Mouse (Mus musculus): Measurements from ENCODE around the gene Gbp4.
"Not testable (repeated sequence)": the region's sequence is repeated elsewhere in the genome, so short reads cannot be mapped to it uniquely, and the experiment has no call there.

Gbp4 gene

DNA sequence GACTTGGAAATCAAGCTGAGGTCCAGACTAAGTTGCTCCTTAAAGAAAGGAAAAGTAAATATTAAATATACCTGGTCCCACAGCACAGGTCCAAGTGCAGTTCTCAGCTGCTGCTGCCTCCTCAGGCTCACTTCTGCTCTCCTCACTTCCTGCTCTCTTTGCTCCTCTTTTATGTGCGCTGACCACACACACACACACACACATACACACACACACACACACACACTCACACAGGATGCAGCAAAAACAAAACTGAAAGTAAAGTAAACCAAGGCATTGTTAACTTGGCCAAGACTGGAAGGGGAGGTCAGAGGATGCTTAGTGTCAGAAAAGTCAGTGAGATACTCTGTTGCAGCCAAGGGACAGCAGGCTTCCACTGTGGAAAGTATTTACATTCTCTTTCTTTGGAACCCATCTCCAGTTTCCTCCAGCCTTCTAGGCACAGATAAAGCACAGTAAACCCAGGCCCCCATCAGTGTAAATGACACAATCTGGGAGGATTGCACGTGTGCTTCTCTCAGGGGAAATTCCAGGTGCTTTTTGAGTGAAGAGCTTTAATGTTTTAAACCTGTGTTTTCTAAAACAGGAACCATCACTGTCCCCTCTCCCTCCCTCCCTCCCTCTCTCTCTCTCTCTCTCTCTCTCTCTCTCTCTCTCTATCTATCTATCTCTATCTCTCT, at the start of gene Gbp4, which contains the start of the genes Gbp9 and Gbp8:
TSS of gene Gbp4 (minus strand) at position 178 of the 680 bp plus-strand sequence.
TSS of gene Gbp9 (minus strand) at position 131 of the 680 bp plus-strand sequence.
TSS of gene Gbp8 (minus strand) at position 132 of the 680 bp plus-strand sequence.
- DNase-seq (ENCODE audit: low spot score): not testable (repeated sequence)

DNA sequence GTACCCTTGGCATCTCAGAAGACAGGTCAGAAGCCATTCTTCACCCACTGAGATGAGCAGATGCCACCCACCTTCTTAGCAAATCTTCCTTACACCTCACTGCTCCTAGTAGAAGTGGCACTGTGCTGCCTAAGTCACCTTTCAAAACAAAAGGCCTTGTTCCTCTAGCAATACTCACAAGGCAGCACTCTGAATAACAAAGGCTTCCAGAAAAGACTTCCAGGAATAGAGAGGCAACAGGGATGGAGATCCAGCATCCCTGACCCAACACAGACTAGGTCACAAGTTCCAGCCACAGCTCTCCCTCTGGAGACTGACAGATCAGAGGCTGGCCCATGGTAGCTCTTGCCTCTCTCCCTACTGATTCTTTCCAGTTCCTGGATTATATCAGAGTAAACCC, 42.1 kb upstream of the Gbp4 start:
- no peak for DNase-seq (ENCODE audit: low spot score)

DNA sequence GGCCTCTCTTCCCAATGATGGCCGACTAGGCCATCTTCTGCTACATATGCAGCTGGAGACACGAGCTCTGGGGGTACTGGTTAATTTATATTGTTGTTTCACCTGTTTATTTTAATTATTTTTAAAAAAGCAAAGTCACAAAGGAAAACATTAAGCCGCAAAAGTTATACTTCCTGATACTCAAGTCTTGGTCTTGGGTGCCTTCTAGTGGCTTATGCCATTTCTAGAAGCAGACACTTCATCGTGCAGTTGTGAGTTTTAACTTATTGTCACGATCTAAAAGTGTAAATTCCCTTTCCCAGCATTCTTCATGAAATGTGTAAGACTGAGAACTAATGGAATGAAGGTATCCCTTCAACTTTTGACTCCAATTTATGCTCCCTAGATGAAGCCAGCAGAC, 17.2 kb upstream of the Gbp4 start:
- no peak for DNase-seq (ENCODE audit: low spot score)

- DNase-seq (ENCODE audit: low spot score): no peak
Observed at GRCm38 (mm10) chr5:105154049-105154448, 14.7 kb upstream of the Gbp4 start.

DNA sequence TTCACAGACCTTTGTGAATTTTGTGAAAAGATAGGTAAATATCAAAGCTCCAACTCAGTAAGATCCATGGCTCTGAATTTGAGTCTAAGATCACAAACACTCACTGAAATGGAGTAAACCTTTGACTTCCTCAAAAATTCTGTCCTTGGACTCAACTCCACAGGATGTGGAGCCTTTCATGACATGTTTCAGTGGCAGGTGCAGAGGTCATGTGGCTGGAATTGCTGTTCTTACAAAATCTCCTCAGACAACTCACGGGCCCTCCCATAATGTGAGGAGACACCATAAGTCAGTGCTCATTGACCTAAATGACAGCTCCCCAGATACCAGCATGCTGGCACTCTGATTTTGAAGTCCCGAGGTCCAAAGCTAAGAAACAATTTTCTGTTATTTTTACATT, 8.7 kb upstream of the Gbp4 start:
- DNase-seq (ENCODE audit: low spot score): not testable (repeated sequence)

DNA sequence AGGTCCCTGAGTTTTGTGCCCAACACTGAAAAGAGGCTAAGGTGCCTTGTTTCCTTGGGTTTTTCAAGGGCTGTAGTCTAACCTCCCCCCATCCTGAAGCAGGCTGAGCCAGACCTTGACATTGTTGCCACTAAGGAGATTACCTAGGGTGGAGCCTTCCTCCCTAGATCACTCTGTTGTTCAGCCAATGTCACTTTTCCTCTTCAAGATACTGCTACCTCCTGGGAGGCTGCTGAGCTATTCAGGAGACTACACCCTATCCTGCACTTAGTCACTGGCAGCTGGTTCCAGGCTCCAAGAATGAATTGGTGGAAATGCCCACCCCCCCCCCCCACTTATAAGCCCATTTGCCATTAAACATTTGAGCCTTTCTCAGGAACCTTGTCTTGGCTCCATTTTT, 7.1 kb upstream of the Gbp4 start:
- no peak for DNase-seq (ENCODE audit: low spot score)

- DNase-seq (ENCODE audit: low spot score): not testable (repeated sequence)
Observed at GRCm38 (mm10) chr5:105145731-105146130, 6.3 kb upstream of the Gbp4 start.

GRCm38 (mm10) chr5:105140089-105140810, 864 bp upstream of the Gbp4 start:
- not testable (repeated sequence) for DNase-seq (ENCODE audit: low spot score)

DNA sequence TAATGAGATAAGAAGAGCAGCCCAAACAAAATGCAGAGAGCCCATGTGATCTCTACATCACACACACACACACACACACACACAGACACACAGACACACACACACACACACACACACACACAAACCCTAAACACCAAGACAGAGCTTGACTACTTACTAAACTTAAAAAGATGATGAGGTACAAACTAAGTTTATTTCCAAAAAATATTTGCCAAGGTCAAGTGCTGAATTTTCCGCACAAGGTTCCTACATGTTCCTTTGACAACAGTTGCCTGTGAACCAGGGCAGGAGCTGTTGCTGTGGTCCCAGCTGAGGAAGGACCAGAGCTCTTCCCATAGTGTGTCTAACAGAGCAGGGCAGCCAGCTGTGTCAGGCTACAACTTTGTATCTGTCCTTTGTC, 480 bp downstream of the Gbp4 start:
- no peak for DNase-seq (ENCODE audit: low spot score)

DNA sequence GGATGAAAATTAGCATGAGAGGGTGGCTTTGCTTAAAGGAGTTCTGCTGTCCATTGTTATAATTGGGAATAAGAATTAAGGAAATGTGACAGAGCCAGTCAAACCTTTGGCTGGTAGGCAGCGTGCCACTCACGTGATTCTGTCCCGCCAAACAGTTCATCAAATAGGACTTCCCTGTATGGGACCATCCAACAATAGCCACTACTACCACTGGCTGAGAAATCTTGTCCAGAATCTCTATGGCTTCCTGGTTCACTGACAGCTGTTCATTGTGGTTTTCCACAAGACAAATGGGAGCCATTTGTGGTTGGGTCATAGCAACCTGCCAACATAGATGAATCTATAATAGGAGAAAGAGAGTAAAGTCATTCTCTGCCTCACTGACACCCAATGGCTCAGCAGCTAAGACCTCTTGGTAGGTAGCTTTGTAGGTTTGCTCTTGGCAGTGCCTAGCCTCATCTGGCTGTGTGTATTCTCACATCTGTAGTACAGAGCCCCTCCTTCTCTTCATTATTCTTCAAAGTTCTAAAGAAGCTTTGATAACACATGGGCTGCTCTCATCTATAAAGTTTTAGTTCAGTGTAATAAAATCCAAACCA, 2.6 kb downstream of the Gbp4 start:
- DNase-seq (ENCODE audit: low spot score): not testable (repeated sequence)

GRCm38 (mm10) chr5:105121731-105122130, 17.7 kb downstream of the Gbp4 start:
- not testable (repeated sequence) for DNase-seq (ENCODE audit: low spot score)

GRCm38 (mm10) chr5:105115740-105116139, 23.6 kb downstream of the Gbp4 start:
- no peak for DNase-seq (ENCODE audit: low spot score)

DNA sequence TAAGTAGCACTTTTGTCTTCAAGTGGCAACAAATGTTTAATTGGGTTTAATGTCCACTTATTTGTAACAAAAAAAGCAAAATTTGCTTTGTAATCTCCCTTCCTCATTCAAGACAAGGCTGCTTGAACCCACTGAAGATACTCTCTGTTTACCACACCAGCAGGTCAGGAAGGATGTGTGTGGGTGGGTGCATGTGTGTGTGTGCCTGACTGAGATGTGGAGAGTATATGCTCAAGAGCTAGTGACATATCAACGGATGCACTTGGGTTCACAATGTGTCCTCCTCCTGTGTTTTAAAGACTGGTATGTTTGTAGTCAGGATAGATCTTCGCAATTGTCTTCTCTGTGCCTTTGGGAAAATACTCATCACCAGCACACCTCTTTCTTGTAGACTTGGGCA, 24.7 kb downstream of the Gbp4 start:
- no peak for DNase-seq (ENCODE audit: low spot score)

DNA sequence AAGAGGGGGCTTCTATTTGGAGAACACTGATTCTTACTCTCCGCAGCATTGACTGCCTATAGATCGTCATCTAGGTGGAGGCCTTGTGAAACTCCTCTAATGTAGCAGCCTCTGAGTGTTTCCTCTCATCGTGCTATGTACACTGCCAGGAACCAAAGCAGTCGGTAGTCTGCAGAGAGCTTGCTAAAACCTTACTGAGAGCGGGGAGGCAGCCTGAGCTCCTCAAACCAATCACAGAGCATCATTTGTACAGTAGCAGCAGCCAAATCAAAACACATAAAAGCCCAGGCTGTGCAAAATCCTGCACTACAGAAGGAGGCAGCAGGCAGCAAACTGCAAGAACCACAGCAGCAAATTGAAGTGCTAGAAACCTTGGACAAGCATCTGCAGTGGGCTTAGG, 25.7 kb downstream of the Gbp4 start:
- DNase-seq (ENCODE audit: low spot score): no peak

DNA sequence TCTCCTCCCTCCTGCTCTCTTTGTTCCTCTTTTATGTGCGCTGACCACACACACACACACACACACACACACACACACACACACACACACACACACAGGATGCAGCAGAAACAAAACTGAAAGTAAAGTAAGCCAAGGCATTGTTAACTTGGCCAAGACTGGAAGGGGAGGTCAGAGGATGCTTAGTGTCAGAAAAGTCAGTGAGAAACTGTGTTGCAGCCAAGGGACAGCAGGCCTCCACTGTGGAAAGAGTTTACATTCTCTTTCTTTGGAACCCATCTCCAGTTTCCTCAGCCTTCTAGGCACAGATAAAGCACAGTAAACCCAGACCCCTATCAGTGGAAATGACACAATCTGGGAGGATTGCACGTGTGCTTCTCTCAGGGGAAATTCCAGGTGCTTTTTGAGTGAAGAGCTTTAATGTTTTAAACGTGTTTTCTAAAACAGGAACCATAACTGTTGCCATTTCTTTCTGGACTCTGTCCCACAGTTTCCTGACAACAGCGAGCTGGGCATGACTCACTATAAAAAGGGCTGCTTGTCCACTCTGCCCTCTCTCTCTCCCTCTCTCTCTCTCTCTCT, 29.0 kb downstream of the Gbp4 start:
- peak; percentile 27 for DNase-seq (ENCODE audit: low spot score)

GRCm38 (mm10) chr5:105109775-105110174, 29.6 kb downstream of the Gbp4 start:
- DNase-seq (ENCODE audit: low spot score): not testable (repeated sequence)

- DNase-seq (ENCODE audit: low spot score): not testable (repeated sequence)
Observed at GRCm38 (mm10) chr5:105105689-105106088, 33.7 kb downstream of the Gbp4 start.

- no peak for DNase-seq (ENCODE audit: low spot score)
Observed at GRCm38 (mm10) chr5:105081900-105082299, 57.5 kb downstream of the Gbp4 start.

GRCm38 (mm10) chr5:105068356-105068755, 71.0 kb downstream of the Gbp4 start:
- DNase-seq (ENCODE audit: low spot score): not testable (repeated sequence)

Measured in urinary bladder, postnatal 14 days (tissue).